Mouse (Mus musculus) thymus, adult 2 months (tissue): ENCODE results near the gene 9430038I01Rik.

ENCODE experiments used
- CTCF ChIP-seq: fragments of 200-500 bp; IDR thresholded peaks from 2 replicates; pipeline ENCODE4 v1.5.1; 2012; ENCODE audit warnings: mild to moderate bottlenecking, control low read depth, low read length, moderate library complexity, borderline replicate concordance; ENCODE audit not compliant: control insufficient read depth, poor library complexity, insufficient read depth; ENCODE audit errors: extremely low read depth
- POLR2A ChIP-seq: fragments of 200-500 bp; IDR thresholded peaks from 2 replicates; pipeline ENCODE4 v1.6.1; 2012; ENCODE audit warnings: mild to moderate bottlenecking, low read length, control low read depth, moderate library complexity; ENCODE audit not compliant: control insufficient read depth, poor library complexity, insufficient read depth; ENCODE audit errors: extremely low read depth

- TF ChIP-seq POLR2A (no peak), CTCF (no peak)
These were observed 76.6 kb downstream of the 9430038I01Rik start for GRCm38 (mm10) chr7:137333951-137334350.
